Mouse (Mus musculus): ENCODE data around the gene Arl2bp.

DNA sequence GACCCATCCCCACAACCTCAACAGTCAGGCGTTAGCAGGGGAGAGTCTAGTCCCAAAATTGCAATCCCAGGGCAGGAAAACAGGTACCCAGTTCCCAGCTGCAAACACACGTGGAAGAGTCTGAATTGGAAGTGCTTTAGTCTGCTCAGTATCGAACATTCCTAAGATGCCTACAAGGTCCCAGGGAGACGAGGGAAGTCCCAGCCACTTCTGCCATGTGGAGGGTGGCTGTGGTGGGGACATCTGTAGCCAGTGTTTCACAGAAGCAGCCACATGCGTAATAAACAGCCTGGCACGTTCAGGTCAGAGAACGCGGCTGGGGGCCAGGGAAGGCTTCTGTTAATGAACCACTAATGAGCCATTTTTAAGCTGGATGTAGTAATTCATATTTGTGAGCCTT, 43.9 kb downstream of the Arl2bp start:
- no peak for TF ChIP-seq CTCF (IDR thresholded peaks at IDR 0.05; ENCODE audit: extremely low read depth, insufficient read length, insufficient replicate concordance, low read depth, low read length)
- no peak for TF ChIP-seq POLR2A (IDR thresholded peaks at IDR 0.05; ENCODE audit: low read depth, low read length)
